Mouse (Mus musculus): Measurements from ENCODE around the gene Prps2. TPM values are rescaled to one million over a fixed set of nuclear protein-coding genes. Genes with fewer than 3 reads are reported as not detected.
"Not testable (repeated sequence)": the region's sequence is repeated elsewhere in the genome, so short reads cannot be mapped to it uniquely, and the experiment has no call there.

The Prps2 gene
- polyA plus RNA-seq, 1 experiment from 2014 or later = 7.1 TPM

DNA sequence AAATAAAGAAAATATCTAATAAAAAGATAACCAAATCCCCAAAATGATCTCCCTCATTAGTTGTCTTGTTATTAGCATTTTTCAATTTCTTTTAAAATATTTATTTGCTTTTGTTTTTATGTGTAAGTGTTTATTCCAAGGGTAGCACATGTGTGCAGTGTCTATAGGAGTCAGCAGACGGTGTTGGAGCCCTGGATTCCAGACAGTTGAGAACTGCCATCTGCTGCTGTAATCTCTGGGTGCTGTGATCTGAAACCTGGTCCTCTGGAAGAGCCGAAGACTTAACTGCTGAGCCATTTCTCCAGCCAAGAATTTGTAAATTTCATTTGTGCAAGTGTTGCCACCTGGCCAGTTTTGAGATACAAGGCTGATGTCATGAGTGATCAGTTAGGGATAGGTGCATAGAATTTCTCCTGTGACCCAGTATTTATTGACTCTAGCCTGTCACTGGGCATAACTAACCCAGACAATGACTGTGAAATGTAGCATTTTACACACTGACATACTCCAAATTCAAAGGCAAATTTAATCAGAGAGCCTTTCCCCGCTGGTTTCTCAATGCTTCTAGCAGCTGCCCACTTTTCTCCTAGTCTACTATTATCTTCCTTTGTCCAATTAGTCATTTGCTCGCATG is 67.3 kb downstream of the Prps2 start:
- no peaks in the 10 kb centered on the region for H3K27me3 ChIP-seq (ENCODE audit: control insufficient read depth, insufficient read depth, low read length)
- H3K36me3 ChIP-seq (ENCODE audit: control insufficient read depth, insufficient read depth, low read length) = no peaks in the 10 kb centered on the region
- H3K4me2 ChIP-seq (ENCODE audit: low read depth, low read length) = no peak overlapping the region
- H3K4me1 ChIP-seq (ENCODE audit: control insufficient read depth, insufficient read depth, low read length) = no peaks in the 10 kb centered on the region
- no peaks in the 10 kb centered on the region for H3K9me3 ChIP-seq (ENCODE audit: control insufficient read depth, low read length)
- no peak overlapping the region for H3K9ac ChIP-seq (replicated peaks; ENCODE audit: low read depth, low read length)
- H3K4me3 ChIP-seq (ENCODE audit: low read depth, low read length) = no peak overlapping the region
- no peak overlapping the region for H3K27ac ChIP-seq (ENCODE audit: low read depth, low read length)
- no peak for ATAC-seq (ENCODE audit: low read depth)
- 39% methylated on average over 4 of the region's 4 CpGs for WGBS

DNA sequence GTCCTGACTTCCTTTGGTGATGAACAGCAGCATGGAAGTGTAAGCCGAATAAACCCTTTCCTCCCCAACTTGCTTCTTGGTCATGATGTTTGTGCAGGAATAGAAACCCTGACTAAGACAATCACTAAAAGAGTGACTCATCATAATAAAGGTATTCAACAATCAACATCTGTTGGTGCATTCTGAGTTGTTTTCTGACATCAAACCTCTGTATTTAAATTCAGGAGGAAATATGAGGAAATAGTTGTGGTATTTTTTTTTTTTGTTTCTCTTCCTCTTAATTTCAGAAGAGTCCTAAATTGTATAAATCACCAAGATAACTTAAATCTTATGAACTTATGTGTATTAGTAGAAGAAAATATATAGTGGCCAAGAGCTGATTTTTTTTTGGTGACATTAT is 80.5 kb downstream of the Prps2 start:
- WGBS = 100% methylated on average over 1 of the region's 1 CpGs
- not testable (repeated sequence) for H3K4me3 ChIP-seq (ENCODE audit: low read depth, low read length); H3K27me3 ChIP-seq (ENCODE audit: control insufficient read depth, insufficient read depth, low read length); H3K4me2 ChIP-seq (ENCODE audit: low read depth, low read length); H3K27ac ChIP-seq (ENCODE audit: low read depth, low read length); H3K9ac ChIP-seq (replicated peaks; ENCODE audit: low read depth, low read length); H3K9me3 ChIP-seq (ENCODE audit: control insufficient read depth, low read length); H3K36me3 ChIP-seq (ENCODE audit: control insufficient read depth, insufficient read depth, low read length); ATAC-seq (ENCODE audit: low read depth); H3K4me1 ChIP-seq (ENCODE audit: control insufficient read depth, insufficient read depth, low read length)

Other genes with a start within 250 kb of the Prps2 start
- 4,521 and 4,960 TPM in 2 replicates for gene Tmsb4x, start 173.4 kb downstream of the Prps2 start, polyA plus RNA-seq (2014; fragmentation: Nextera tagmentation; extraction: Ambion mirVana)
- 0.10 TPM in 1 of 2 replicates, not detected in the other for gene Tlr8, start 118.4 kb downstream of the Prps2 start, polyA plus RNA-seq (2014; fragmentation: Nextera tagmentation; extraction: Ambion mirVana)
- gene Tlr7, start 52.2 kb downstream of the Prps2 start, polyA plus RNA-seq (2014; fragmentation: Nextera tagmentation; extraction: Ambion mirVana) = 0.21 and 0.49 TPM in 2 replicates

Data from neural tube, embryonic 14.5 days (tissue).